Mouse (Mus musculus) c-Kit-positive CD71-negative TER-119-negative erythroid progenitor cells, embryonic 14.5 days (primary cell): ENCODE data around the gene Gm28048.

Experiments
- DNase-seq: peaks from one replicate; pipeline ENCODE4 v3.0.0-alpha.2; 2013; ENCODE audit warnings: low read depth

Gene Gm28048

DNA sequence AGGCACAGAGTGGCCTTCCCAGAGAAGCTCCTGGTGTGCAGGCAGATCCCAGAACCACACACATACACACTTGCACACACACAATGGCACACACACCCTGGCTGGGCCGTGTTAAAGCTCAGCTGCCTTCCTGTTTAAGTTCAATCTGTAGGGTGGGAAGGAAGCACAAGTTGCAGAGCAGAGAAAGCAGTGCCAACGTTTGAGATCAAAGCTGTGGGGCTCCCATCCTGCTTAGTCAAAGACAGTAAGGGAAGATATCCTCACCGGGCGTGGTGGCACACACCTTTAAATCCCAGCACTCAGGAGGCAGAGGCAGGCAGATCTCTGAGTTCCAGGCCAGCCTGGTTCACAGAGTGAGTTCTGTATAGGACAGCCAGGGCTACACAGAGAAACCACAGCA lies 149.3 kb downstream of the Gm28048 start:
- no peak for DNase-seq

DNA sequence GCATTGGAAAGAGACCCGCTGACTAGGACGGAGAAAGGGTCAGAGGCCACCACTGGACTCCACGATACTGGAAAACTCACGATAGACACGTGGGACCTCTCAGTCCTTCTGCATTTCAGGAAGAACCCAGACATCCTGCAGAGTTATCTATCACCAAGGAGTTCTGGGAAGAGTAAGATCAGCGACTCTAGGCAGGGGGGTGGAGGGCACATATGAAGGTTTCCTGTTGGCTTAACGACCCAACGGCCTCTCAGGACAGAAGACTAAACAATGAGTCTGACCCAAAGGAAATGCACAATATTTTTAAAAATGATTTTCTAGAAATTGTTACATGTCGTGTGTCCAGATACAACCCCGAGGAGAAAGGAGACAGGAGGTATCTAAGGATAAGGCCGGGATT lies 150.0 kb downstream of the Gm28048 start:
- no peak for DNase-seq

DNA sequence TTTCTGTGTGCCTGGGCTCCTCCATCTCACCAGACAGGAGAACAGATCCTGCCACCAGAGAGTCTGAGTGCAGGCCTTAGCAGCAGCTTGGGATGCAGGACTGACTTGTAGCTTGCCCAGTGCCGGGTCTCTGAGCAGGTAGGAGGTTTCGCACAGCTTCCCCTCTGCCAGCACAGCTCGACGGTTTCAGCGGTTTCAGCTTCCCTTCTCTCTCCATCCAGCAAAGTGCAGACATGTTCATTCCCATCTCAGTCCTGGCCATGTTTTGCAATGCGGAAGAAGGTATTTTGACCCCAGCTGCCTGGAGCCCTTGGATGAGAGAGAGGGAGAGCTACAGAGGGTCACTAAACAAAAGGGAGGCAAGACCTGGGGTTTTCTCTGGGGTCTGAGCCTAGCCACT lies 151.2 kb downstream of the Gm28048 start:
- no peak for DNase-seq

DNA sequence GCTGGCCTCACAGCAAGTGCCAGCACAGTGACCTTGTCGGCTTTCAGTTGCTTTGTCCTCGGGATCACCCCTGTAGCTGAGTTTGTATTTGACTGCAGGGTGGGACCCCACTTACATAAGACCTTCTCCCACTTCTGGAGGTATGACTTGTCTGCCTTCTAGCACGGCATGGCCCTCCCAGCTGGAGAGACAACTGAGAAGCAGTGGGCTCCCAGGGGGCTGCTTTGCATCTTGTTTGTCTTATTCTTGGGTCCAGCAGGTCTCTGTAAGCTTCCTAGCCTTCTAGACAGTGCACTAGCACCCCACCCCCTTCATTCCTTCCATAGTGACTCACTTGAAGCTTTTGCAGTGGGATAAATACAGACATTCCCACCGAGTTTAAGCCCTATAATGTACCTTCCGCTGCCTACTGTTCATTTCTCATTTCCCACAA lies 151.7 kb downstream of the Gm28048 start:
- DNase-seq: no peak

DNA sequence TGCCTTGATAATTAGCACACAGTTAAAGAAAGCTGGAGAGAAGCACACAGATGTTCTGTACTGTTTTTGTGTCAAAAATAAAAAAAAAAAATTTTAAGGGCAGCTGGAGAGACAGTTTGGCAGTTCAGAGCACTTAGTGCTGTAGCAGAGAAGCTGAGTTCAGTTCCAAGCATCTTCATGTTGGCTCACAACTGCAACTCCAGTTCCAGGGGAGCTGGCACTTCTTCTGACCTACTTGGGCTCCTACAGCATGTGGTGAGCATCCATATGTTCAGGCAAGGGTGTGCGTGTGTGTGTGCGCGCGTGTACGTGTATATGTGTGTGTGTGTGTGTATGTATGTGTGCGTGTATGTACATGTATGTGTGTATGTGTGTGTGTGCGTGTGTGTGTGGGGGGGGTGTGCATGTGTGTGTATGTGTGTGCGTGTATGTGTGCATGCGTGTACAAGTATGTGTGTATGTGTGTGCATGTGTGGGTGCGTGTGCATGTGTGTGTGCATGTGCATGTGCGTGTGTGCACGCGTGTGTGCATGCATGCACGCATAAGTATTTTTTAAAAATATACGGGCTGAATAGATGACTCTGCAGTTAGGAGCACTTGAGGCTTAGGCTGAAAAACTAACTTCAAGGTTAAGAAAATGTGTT lies 152.8 kb downstream of the Gm28048 start:
- DNase-seq: no peak

DNA sequence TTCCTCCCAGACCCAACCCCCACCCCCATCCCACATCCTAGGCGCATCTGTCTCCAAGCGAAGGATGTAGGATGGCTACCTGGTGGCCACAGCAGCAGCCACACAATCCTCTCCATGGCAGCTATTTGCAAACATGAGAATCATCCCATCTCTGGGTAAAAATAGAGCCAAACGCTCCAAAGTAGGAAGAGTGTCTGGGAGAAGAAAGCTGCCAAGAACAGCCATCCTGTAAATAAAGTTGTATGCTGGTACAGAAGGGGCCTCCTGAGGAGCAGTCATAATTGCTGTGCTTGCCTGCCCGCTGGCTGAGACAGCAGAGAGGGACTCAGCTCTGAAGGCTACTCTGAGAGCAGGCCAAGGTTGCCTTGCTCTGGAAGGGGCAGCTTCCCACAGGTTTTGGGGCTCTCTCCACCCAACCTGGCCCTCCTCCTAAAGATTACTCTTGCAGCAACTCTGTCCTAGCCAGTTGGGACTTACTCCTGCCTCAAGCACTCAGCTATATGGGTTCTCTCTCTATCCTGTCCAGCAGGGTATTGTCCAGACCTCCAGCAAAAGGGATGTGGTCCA lies 154.3 kb downstream of the Gm28048 start:
- DNase-seq: no peak

DNA sequence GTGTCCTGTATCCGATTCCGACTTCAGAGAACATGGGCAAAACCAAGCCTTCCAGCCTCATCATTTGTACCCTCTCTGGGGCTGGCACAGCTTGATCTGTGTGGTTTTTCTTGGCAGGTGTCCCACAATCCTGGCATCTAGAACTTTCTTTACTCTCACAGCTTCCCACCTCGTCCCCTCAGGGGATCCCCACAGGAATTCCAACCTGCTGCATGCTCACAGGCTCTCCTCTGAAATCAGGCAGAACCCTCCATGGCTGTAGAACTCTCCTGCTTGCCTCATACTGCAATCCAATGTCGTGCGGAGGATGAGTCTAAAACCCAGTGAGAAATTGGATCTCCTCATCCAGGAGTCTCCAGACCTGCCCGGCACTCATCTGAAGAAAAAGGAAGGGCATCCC lies 155.2 kb downstream of the Gm28048 start:
- no peak for DNase-seq

DNA sequence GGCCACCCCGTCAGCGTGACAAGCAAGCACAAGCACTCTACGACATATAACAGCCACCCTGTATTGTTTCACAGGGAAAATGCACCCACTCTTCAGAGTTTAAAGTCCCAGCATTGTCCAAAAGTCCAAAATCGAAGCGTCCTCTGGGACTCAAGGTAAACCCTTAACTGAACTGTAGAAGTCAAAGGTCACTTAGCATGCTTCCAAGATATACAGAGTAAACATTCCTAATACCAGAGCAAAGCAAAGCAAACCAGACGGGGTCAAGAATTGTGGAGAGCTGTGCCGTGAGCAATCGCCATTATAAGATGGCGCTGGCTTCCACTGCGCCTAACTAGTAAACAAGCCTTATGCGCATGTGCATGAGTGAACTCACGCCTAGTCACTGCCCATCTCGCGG lies 155.8 kb downstream of the Gm28048 start:
- no peak for DNase-seq

DNA sequence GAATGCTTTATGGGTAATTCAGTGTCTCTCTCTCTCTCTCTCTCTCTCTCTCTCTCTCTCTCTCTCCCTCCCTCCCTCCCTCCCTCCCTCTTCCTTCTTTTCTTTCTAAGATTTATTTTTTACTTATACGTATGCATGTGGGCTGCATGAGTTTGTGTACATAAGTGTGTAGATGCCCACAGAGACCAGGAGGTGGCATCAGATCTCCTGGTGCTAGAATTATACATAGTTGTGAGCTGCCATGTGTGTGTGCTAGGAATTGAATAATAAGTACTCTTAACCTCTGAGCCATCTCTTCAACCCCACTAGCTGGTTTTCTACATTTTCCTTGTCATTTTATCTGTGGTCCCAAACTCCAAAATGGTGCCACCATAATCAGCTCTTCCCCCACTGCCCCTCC lies 156.3 kb downstream of the Gm28048 start:
- no peak for DNase-seq

DNA sequence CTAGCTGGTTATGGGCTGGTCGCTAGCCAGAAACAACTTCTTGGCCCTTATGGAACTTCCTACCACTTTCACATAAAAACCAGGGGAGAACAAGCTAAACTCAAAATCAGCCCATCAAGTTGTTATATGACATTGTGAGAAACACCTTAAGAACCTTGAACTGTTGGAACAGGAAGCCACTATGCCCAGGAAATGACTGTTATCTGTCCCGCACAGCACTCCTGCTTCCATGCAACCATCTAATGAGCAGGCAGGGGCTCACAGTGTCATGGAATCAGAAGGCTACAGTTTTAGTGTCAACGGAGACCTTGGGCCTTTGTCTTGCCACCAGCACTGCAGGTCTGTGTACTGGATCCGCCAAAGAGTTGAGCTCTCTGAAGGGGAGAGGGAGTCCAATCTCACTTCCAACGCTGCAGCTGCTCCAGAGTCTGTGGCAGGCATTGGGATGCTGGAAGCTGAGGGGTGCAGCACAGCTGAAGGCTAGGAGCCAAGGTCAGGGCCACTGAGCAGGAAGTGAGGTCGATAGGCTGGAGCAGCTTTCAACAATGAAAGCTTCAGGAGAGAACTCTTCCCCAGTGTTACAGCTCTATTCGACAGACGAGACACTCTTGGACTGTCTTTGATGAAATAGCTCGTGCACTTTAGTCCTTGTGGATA lies 157.7 kb downstream of the Gm28048 start:
- no peak for DNase-seq

DNA sequence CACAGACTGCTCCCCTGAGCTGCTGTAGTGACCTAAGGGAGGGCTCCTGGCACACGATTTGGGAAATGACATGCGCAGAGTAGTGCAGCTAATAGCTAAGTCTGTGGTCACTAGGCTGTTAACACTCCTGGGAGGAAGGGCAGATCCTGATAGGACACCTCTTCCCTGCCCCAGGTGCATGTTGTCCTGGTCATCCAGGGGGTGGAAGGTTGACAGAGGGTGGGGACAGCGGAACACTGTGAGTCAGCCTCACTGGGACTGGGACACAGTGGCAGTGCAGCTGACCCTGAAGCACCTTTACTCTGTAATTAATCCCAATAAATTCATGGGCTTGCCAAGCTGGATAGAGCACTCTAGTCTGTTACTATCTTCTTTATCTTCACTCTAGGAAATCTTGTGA lies 160.6 kb downstream of the Gm28048 start:
- DNase-seq: no peak

DNA sequence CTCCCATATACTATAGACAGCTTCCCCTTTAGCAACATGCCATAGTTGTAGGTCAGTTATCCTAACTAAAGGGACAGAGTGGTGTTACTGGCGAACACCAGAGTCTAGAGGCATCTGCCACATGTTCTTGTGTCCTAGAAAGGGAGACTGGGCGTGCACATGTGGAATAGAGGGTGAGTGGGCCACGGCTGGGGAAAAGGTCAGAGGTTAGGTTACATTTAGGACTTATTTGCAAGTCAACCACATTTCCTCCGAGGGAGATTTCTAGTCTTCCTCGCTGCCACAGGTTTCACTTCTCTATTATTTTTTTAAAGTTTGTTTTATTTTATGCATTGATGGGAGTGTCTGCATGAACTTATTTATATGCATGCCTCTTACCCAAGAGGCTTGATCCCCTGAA lies 163.5 kb downstream of the Gm28048 start:
- no peak for DNase-seq

DNA sequence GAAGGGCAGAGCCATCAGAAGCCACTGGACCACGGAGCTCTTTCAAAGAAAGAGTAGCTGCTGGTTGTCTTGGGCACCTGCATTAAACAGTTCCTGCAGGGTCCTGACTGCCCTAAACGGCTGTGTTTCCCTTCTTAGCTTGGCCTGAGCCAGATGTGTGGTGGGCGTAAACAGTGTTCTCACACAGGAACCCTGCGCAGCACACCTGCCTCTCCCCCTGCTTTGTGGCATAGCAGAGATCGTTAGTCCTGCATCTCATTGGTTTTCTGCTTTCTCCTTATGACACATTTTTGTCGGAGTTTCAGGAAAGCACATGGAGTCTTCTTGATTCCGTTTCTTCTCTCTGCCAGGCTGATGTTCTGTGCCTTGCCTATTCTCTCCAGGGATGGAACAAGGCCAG lies 166.0 kb downstream of the Gm28048 start:
- no peak for DNase-seq

DNA sequence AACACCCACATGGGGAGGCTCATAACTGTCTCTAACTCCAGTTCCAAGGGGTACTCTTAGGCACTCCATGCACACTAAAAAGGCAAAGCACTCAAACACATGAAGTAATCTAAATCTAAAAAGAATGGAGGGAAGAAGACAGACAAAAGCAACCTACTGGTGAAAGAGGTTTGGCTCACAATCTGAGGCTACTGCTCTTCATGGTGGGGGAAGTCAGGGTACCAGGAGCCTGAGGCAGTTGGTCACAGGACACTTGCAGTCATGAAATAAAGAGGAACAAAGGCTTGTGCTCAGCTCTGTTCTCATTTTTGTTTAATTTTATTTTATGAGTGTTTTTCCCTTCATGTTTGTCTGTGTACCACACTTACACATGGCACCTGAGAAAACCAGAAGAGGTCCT lies 166.7 kb downstream of the Gm28048 start:
- DNase-seq: no peak

DNA sequence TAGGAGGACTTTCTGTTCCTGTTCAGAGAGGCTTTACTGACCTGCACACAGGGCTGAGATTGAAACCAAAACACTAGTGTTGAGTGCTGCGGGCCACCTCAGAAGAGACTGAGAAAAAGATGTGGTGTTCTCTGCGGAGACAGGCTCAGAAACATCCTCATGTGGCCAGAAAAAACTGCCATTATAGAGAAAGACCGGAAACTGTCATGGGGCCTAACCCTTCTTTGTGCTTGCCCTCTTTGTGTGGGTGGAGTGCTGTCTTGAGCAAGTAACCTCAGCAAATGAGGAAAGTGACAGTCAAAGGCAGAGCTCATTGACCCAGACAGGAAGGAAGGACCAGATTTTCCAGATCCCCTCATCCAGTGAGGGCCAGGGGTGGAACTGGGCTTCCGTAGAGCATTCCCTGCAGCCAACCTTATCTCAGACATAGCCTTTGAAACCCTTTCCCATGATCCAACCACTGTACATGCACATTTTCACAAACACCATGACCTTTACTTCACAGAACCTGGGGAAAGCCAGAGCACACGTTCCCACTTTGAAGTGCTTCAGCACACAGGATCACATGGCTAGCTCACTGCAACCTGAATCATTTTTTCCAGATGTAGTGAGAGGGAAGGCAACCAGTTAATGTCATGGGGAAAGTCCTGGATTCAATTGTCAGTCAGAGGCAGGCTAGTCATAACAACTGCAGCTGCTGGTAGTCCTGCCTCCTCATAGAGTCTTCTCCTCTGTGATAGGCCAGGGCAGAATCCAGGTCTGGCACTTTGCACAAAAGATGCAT lies 167.8 kb downstream of the Gm28048 start:
- DNase-seq: no peak

DNA sequence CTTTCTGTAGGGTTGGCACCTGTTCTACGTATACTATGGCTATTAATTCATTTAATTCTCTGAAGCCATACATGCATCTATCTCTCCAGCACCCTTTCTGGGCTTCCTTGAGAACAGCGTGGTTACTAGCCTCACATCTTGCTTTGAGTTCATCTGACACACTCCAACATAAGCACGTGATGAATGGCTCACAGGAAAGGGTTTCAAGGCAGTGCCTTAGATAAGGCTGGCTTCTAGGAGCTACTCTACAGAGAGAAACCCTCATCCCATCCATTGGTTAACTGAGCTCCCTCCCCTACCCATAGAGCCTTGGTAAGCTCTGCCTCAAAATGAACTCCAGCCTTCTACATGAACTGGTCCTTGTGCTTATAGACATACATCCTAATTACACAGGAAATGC lies 168.5 kb downstream of the Gm28048 start:
- no peak for DNase-seq

DNA sequence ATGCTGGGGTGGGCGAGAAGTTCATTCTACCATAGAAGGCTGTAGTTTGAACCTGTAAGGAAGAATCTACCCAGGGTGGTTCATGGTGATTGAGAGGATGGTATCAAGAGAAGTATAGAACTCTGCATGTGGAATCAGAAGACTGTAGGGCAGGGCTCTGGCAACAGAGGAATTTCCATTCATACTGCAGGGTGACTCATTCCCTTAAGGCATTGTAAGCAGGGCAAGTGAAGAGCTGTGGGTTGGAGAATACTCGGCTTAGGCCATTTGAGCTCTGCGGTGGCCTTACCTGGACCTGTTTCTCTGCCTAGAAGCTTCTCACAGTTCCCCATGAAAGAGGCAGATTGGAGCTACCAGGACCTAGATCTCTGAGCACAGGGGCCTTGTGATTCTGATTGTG lies 170.5 kb downstream of the Gm28048 start:
- no peak for DNase-seq

DNA sequence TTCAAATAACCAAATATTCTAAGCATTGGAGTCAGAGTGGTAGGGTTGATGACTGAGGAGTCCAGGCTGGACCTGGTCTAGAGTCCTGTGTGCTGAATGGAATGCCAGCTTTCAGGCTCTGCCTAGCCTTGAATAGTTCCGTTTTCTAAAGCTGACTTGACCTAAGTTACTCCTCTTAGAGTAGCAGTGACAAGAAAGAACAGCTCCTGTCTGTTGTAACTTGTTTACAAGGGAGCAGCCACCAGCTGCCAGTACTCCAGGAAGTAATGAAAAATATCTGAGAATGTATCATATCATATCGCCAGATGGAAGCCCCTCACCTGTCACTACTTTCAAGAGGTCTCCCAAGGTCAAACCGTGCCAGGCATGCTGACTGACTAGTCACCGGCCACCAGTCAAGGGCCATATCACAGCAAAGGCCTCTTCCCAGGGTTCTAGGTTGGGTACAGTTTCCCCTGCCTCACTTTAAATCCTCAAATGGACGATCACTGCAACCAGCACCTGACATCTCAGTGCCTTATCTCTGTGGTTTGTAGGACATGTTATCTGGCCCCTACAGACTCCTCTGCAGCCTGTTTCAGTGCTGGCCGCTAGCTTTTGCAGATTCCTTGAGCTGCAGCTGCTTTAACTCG lies 172.3 kb downstream of the Gm28048 start:
- no peak for DNase-seq

DNA sequence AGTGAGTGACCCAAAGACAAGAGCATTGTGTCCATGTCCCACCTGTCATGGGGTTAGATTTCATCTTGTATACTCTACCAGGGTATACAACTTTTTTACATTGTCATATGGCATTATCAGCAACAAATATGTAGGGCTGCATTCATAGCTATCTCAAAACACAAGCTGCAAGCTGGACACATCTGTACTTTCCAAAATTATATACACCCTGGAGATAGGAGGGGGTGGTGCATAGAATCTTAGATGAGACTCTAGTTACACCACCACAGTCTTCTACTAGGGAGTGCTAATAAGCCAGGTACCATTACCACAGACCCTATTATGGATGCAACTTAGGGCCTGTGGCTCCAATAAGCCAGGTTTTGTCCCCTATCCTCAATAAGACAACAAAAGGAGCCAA lies 173.8 kb downstream of the Gm28048 start:
- no peak for DNase-seq

DNA sequence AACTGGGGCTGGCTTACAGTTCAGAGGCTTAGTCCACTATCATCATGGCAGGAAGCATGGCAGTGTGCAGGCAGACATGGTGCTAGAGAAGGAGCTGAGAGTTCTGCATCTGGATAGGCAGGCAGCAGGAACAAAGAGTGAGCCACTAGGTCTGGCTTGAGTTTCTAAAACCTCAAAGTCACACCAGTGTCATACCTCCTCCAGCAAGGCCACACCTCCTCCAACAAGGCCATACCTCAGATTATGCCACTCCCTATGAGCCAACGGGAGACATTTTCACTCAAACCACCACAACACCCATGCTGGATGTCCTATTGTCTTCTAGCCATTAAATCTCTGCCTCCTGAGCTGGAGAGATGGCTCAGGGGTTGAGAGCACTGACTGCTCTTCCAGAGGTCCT lies 176.7 kb downstream of the Gm28048 start:
- DNase-seq: no peak

DNA sequence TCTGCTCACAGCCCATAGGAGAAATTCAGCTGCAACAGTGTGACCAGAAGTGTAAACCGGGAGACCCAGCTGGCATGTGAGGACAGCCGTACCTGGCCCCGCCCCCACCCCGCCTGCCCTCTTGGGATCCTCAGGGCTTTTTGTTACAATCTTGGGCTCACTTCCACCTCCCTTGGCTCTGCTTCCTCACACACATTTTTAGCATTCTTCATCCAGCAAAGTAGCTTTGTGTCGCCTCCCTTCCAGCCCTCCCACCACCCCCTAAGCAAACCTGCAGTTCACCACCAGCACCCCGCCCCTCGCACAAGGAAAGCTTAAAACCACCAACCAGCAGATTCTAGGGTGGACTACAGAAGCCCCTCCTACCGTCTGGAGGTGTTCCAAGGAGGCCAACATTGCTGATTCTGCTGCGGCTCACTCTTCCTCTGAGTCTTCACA lies 181.9 kb downstream of the Gm28048 start:
- no peak for DNase-seq

DNA sequence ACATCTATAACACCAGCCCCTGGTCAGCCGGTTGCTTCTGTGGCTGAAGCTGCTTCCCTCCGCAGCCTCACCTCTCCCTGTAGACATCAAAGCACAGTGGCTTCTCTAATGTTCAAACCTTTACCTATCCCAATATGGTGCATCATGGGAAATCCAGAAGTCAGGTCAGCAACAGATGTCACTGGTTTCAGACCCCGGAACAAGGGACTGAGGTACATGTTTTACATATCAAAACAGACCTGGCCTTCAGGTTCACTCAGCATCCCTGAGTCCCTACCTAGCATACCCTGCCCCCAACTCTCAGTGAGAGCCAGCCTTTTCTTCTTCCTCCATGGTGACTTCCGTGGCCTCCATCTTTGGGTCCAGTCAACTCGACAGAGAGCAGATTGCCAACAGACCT lies 183.0 kb downstream of the Gm28048 start:
- DNase-seq: no peak

DNA sequence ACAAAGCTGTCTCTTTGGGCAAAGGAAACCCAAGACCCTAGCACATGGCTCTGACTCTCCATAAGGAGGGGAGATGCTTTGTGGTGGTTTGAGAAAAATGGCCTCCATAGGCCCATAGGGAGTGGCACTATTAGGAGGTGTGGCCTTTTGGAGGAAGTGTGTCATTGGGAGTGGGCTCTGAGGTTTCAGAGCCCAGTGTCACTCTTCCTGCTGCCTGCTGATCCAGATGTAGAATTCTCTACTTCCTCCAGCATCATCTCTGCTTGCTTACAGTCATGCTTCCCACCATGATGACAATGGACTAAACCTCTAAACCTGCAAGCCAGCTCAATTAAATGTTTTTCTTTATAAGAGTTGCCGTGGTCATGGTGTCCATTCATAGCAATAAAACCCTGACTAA lies 187.2 kb downstream of the Gm28048 start:
- no peak for DNase-seq
